Mouse (Mus musculus): Measurements from ENCODE around the gene Upb1.
A peak's percentile ranks its signal among the peaks of the same experiment; 100 is the strongest.
"Not testable (repeated sequence)": the region's sequence is repeated elsewhere in the genome, so short reads cannot be mapped to it uniquely, and the experiment has no call there.

Gene Upb1

DNA sequence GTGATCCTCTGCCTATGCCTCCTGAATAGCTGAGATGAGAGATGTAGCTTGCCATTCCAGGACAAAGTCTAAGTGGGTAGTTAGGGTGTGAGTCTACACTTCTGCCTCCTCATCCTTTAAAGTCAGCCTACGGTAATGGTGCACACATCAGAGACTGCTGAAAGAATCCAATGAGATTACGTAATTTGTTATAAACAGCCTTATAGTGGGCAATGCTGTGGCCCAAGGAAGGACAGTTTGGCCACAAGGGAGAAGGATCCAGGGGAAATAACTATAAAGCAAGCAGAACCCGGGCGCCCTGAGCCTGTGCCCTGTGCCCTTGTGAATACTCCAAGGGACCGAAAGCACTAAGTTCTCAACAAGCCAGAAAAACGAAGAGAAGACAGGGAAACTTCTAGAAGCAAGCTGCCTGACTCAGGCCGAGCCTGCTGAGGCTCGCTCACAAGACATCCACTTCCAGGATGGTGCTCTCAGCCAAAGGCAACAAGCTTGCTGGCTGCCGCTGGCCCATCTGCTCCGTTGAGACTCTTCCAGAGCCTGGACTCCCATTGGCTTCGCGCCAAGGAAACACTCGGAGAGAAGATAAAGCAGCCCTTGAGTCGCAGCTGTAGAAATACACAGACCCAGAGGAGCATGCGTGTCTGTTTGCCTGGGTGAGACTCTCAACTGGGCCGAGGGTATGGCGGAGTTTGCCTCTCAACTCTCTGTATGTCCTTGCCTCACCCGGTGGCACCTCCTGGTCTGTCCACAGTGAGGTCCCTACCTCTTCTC lies 55.3 kb downstream of the Upb1 start:
- DNase-seq (ENCODE audit: low spot score) = not testable (repeated sequence)

DNA sequence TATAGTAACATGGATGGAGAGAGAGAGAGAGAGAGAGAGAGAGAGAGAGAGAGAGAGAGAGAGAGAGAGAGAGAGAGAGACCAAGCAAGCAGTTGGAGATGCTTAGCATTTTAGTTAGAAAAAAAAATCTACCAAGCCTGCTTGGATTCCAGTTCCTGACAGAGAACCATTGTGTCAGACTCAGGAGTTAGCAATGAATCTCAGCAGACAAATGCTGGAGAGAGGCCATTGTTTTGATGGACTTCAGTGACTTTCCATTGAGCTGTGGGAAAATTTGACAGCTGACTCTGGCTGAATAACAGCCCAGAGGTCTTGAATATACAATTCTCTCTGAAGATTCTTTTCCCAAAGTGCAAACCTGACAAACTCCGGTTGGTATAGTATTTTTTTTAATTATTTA lies 56.9 kb downstream of the Upb1 start:
- DNase-seq (ENCODE audit: low spot score) = no peak

DNA sequence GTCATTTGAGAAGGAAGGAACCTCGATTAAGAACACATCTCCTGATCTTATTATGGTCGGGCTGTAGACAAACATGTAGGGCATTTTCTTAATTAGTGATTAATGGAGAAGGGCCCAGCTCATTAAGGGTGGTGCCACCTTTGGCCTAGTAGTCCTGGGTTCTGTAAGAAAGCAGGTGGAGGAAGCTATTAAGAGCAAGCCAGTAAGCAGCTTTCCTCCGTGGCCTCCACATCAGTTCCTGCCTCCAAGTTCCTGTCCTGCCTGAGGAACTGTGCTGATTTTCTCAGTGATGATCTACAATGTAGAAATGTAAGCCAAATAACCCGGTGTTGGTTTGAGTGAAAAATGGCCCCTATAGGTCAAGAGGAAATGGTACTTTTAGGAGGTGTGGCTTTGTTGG lies 57.4 kb downstream of the Upb1 start:
- DNase-seq (ENCODE audit: low spot score) = no peak

DNA sequence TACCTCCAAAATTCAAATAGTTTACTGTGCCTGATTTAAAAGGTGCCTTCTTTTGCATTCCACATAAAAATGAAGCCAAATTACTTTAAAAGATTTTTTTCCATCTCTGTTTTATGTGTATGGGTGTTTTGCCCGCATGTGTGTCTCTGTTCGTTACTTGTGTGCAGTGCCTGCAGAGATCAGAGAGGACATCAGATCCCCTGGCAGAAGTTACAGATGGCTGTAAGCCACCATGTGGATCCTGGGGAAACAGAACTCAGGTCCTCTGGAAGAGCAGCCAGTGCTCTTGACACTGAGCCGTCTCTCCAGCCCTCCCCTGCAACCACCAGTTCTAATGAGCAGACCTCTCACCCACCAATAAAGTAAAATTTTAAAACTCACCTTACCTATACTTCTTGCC lies 61.8 kb downstream of the Upb1 start:
- DNase-seq (ENCODE audit: low spot score) = no peak

DNA sequence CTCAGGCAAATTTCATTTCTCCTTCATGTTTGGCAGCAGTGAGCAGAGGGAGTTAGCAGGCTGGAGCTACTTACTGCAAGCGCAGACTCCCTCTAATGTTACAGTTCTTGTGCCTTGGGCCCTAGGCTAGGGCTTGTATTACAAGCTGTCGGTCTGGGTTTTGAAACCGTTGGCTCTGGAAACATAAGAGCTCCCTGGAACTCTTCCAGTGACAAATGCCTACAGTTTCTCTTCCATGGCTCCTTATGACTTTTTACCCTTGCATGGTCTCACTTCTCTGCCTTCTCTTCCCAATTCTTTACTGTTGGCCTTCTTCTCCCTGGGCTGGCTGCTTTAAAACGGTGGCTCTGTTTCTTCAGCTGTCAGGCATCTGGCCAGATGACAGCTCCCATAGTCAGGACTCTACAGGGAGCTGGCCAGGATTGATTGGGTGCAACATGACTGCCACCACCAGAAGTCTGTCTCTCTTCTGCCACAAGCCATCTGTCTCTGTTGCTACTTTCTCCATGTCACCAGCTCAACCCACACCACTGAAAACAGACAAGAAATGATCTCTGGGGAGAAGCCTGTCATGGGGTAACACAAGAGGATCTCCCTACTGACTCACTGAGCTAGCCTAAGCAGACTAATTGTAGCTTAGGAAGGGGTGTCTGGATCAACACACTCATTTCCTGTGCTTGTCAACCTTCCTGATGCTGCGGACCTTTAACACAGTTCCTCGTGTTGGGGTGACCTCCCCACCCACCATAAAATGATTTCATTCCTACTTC lies 65.1 kb downstream of the Upb1 start:
- no peak for DNase-seq (ENCODE audit: low spot score)

DNA sequence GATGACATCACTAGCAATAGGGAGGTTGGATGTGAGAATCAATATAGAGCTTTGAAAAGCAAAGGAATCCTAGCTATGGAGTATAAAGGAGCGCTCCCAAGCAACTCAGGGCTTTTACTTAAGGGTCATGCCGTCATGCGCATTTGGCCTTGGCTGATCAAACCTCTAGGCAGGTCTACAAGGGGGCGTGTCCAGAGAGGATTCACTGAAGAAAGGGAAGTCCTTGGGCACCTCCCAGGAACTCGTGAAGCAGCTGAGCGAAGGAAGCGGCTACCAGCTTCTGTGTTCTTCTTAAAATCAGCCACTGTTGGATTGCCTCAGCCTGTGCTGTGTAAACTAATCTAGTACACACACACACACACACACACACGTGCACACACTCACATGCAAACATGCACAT lies 72.5 kb downstream of the Upb1 start:
- DNase-seq (ENCODE audit: low spot score) = no peak

DNA sequence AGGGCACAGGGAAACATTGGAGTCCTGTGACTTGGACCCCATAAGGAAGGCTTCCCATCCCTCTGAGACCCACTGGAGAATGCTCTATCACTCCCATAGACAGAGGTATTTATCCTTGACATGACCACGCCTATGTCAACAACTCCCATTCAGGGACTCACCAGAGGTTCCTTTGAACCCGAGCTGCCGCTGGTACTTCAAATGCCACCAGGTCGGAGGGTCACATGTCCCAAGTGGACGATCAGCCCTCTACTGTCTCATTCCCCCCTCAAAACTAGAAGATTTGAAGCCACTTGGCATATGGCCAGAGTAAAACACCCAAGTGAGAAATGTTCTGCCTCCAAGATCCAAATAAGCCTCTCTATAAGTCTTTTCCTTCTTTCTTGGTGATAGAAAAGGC lies 73.7 kb downstream of the Upb1 start:
- DNase-seq (ENCODE audit: low spot score) = no peak

DNA sequence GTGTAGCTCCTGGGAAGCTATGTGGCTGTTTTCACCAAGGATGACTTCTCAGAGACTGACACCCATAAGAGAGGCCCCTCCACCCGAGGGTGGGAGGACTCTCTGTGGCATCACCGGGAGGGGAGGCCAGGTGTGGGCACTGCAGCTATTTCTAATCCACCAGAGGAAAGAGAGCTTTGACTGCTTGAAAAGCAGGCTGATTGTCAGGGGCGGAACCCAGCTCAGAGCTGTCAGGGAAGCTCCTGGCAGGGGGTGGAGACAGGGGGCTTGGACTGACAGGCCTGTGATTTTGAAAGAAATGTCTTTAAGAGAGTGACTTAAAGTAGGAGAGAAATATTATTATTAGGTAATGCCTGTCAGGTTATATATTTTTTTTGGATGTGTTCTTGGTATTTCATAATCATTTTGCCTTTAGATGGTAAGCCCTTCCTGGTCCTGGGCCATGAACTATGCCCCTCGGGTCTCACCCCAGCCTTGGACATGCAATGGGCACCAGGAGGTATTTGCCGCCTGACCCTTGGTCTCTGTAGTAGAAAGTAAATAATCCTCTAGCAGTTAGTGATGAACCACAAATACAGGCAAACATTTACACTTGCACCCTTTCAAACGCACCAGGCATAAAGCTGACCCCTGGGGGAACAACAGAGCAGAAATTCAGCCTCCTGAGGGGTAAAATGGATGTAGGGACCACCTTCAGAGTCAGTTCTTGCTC lies 74.4 kb downstream of the Upb1 start:
- DNase-seq (ENCODE audit: low spot score) = not testable (repeated sequence)

DNA sequence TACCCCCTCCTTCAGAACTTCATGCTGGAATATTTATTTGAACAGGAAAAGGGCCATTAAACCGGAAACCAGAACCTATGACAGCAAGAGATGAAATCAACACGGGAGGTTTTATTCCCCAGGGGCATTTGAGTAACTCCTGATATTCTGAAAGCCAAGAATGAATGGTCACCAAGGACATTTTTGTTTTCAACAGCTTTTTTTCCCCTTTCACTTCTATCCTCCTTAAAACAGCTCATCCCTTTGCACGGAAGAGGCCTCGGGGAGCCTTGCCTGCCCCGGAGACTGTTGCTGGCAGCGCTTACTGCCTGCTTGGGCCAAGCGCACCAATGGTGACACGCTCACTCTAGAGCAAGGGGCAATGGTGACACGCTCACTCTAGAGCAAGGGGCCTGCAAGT lies 76.1 kb downstream of the Upb1 start:
- no peak for DNase-seq (ENCODE audit: low spot score)

DNA sequence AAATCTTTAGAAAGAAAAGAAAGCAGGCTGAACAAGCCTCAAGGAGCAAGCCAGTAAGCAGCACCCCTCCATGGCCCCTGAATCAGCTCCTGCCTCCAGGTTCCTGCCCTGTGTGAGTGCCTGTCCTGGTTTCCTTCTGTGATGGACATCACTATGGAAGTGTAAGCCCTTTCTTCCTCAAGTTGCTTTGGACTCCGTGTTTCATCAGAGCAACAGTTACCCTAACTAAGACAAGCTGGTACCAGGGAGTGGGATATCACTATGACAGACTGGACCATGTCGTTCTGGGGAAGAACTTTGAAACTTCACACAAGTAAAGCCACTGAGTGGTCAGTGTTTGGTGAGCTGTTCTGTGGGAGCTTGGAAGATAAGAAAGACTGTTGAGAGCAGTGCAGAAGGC lies 79.0 kb downstream of the Upb1 start:
- no peak for DNase-seq (ENCODE audit: low spot score)

DNA sequence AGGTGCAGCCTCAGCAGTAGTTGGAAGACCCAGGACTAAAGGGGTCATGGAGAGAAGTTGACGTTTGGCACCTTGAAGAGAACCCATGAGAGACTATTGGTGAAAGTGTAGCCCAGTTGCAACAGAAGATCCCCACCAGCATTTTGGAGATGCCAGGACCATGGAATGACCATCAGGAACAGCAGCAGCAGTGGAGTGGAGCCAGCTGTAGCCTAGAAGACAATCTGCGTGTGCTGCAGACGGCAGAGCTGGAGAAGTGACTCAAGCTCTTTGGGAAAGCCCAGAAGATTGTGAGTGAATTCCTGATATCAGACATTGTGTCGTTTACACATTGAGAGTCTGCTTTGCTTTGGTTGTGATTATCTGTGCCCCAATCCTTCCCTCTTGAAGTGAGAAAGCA lies 80.8 kb downstream of the Upb1 start:
- no peak for DNase-seq (ENCODE audit: low spot score)

DNA sequence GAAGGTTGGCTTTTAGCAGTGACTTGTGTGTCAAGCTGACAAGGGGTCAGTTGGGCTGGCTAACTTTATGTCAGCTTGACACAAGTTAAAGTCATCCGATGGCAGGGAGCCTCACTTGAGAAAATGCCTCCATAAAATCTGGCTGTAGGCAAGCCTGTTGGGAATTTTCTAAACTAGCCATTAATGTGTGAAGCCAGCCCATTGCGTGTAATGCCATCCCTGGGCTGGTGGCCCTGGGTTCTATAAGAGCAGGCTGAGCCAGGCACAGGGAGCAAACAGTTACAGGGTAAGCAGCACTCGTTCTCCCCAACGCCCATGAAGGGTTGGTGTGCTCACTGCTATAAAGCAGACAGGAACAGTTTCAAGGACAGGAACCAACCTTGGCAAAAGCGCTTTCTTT lies 81.4 kb downstream of the Upb1 start:
- no peak for DNase-seq (ENCODE audit: low spot score)

DNA sequence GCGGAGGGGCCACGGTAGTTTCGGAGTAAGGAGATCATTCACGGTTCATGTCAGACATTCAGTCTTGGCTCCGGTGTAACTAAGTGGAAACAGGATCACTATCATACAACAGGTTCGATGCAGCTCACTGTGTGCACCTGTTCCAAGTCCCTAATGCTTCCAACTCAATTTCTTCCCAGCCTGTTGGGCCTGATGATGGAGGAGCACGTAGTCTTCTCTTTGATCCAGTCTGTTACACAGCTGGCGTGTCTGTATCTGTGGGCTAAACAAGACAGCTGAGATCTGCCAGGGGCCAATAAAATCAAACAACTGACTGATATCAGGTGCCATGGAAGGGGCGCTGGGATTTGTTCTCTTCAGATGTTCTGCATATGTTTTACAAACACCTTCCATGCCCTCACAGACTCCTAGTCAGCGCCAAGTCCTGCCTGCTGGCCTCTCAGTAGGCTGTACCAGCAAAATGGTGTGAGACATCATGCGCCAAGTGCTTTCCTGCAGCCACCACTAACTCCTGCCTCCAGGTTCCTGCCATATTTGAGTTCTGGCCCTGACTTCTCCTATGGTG lies 82.1 kb downstream of the Upb1 start:
- DNase-seq (ENCODE audit: low spot score) = no peak

DNA sequence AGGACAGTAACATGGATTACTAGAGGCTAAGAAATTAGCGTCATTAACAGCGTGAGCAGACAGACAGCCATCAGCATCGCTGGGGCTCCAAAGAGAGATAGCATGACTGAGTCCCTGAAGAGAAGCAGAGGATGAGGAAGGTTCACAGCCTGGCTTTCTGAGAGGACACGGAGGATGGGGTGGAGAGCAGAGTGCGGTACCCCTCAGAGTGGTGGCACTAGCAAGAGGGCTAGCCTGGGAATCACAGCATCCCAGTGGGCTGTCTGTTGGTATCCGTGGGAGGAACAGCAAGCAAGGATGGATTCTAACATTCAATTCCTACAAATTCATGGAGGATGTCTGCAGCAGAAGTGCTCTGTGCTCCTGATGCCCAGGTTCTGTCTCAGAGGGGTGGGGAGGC lies 83.2 kb downstream of the Upb1 start:
- DNase-seq (ENCODE audit: low spot score) = no peak

DNA sequence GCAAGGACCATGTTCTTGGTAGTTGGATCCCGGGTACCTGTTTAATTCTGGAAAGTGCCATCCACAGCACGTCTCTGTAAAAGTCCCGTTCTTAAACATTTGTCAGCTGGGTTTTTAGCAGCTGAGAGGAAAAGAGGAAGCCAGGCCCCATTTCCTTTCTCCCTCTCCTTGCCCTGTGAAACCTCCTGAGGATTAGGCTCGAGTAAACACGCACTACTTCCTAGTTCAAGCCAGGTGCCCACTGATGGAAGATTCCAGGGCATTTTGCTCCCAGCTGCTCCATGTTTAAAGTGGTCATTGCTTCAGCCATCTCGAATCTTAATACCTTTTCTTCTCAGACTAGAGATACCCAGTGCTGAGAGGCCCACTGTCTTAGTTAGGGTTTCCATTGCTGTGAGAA lies 83.9 kb downstream of the Upb1 start:
- DNase-seq (ENCODE audit: low spot score) = no peak

DNA sequence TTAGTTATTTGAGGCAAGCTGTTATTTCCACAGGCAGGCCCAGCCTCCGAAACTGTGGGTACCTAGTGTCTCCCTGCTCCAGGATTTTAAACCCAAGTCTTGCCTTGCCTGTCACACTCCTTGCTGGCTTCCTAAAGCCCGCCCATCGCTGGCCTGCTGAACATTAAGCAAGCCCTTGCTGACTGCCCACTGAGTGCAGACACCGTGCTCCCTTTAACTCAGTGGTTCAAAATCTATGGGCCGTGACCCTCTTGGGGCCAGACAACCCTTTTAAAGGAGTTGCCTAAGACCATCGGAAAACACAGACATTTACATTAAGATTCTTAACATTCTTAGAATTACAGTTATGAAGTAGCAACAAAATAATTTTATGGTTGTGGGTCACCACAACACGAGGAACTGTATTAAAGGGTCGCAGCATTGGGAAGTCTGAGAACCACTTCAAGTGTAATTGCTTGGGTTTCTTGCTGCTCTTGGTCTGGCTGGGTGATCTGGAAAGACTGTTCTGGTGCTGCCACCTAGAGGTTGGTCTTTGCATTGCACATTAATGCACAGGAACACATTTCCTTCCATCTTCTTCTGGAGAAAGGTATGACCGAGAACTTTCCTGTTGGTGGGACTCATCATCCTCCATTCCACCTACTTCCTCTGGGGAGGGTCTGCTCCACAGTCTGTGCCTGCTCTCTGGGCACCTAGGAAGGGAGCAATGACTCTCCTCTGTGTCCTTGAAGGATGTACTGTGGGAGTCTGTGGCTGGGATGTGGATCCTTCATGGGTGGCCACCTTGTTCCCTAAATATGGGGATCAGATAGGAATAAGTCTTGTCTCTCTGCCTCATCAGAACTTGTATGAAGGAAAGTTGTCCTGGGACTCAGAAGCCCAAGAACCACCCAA lies 85.4 kb downstream of the Upb1 start:
- DNase-seq (ENCODE audit: low spot score) = peak; percentile 75

DNA sequence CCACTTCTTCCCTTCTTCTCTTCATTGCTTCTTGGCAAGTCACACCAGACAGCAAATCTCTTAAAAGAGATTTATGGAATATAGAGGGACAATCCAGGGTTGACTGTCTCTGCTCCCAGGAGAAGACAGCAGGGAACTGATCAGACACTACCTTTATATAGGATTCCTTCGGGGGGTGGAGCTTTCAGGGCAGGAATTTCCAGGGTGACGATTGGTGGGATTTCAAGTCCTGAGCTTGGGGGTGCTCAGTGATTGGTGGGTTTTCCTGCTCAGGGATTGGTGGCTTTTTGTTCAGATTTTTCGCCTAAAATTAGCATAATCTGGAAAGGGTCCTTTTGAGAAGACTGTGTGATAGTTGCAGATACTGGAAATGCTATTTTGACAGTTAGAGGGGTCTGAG lies 86.2 kb downstream of the Upb1 start:
- no peak for DNase-seq (ENCODE audit: low spot score)

DNA sequence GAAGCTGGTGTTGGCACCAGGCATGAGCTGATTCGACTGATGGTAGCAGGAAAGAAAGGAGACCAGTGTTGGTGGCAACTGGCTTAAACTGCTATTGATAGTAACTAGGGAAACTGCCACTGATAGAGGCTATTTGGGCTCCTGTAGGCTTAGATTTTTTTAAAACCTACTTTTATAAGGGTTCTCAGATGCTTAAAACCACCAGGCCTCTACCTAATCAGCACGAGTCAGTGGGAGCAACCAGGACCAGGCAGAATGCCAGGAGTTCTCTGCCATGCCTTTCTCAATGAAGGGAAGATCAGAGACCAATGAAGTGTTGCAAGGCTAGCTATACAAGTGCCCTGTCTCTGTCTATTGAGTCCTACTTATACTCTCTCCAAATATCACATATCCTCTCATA lies 88.6 kb downstream of the Upb1 start:
- DNase-seq (ENCODE audit: low spot score) = no peak

DNA sequence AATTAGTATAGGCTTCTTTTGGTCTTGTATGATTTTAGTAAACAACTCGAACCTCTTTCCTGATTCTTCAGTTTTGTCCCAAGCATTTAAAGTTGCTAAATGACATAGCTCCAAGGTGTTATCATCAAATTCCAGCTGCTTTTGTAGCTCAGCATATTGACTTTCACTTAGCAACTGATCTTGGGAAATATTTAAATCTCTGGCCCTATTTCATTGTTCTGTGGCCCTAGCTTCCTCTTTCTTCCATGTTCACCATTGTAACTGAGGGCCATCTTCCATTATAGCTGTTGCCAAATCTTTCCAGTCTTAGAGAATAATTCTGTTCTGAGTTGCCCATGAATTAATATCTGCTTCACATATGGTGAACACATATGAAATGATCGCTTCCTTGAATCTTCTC lies 89.8 kb downstream of the Upb1 start:
- DNase-seq (ENCODE audit: low spot score) = no peak

Measured in urinary bladder, postnatal 25 days (tissue).